Mouse (Mus musculus) bone marrow macrophage, adult 2 months (primary cell): ENCODE measurements around the gene Gm49776. TPM values are rescaled to one million over a fixed set of nuclear protein-coding genes. Genes with fewer than 3 reads are reported as not detected.

ENCODE experiments used
- H3K27ac ChIP-seq: 2 replicates; pipeline ENCODE4 v1.5.1; 2012; ENCODE audit warnings: low read depth, low read length; ENCODE audit not compliant: insufficient read depth
- H3K4me1 ChIP-seq: 2 replicates; pipeline ENCODE4 v1.6.1; 2012; ENCODE audit warnings: low read length; ENCODE audit not compliant: control insufficient read depth, insufficient read depth
- H3K4me3 ChIP-seq: 2 replicates; pipeline ENCODE4 v1.5.1; 2012; ENCODE audit warnings: mild to moderate bottlenecking, low read length, moderate library complexity; ENCODE audit not compliant: insufficient read depth
- CTCF ChIP-seq: IDR thresholded peaks from 2 replicates; pipeline ENCODE4 v1.5.1; 2012; ENCODE audit warnings: low read depth, mild to moderate bottlenecking, low read length, moderate library complexity
- POLR2A ChIP-seq: IDR thresholded peaks from 2 replicates; pipeline ENCODE4 v1.6.1; 2012; ENCODE audit warnings: mild to moderate bottlenecking, low read depth, low read length, borderline replicate concordance
- polyA plus RNA-seq: library from polyadenylated mRNA; stranded (reverse); fragments of >200 nt; gene quantifications from 2 replicates; pipeline ENCODE4 v1.2.4, GENCODE M21; 2012; ENCODE audit not compliant: missing spikeins, insufficient read depth, insufficient read length

The Gm49776 gene
- polyA plus RNA-seq, 1 experiment = 5.3 TPM

GRCm38 (mm10) chr16:18250828-18251790 is 7.0 kb downstream of the Gm49776 start:
- no peak for TF ChIP-seq CTCF
- no peak for TF ChIP-seq POLR2A
- peak overlapping the region; percentile 26 for H3K4me3 ChIP-seq
- H3K4me1 ChIP-seq = peaks cover 21% of the 10 kb centered on the region
- no peak overlapping the region for H3K27ac ChIP-seq

GRCm38 (mm10) chr16:18250231-18250630 is 7.9 kb downstream of the Gm49776 start:
- TF ChIP-seq CTCF (no peak), POLR2A (no peak)
- Histone ChIP-seq H3K4me1 (peaks cover 21% of the 10 kb centered on the region), H3K4me3 (peak overlapping the region; percentile 89), H3K27ac (no peak overlapping the region)

- peaks cover 21% of the 10 kb centered on the region for H3K4me1 ChIP-seq
Observed at GRCm38 (mm10) chr16:18249364-18249967, 8.7 kb downstream of the Gm49776 start.

GRCm38 (mm10) chr16:18248433-18249363 is 9.4 kb downstream of the Gm49776 start, which contains the start of the genes Trmt2a and Ranbp1:
Gene Trmt2a, plus strand, starts transcription at chr16:18248679.
Gene Ranbp1, minus strand, starts transcription at chr16:18248732.
- 0 out of 2 replicates have a peak, but pooled peaks have one; percentile 7 for TF ChIP-seq CTCF
- TF ChIP-seq POLR2A = no peak; the same call in 1 of the 2 replicates
- Histone ChIP-seq H3K4me3 (peak within 1 kb of the TSS; percentile 99), H3K4me1 (peaks cover 21% of the 10 kb centered on the region), H3K27ac (peak within 1 kb of the TSS; percentile 88)

More at GRCm38 (mm10) chr16:18249364-18249967, 8.7 kb downstream of the Gm49776 start:
- peak overlapping the region; percentile 89 for H3K4me3 ChIP-seq
- no peak for TF ChIP-seq CTCF
- TF ChIP-seq POLR2A = 0 out of 2 replicates have a peak, but pooled peaks have one; percentile 29
- peak overlapping the region; percentile 88 for H3K27ac ChIP-seq

GRCm38 (mm10) chr16:18247521-18248399 is 10.4 kb downstream of the Gm49776 start:
- H3K4me1 ChIP-seq = peaks cover 21% of the 10 kb centered on the region
- H3K27ac ChIP-seq = peak overlapping the region; percentile 55
- TF ChIP-seq POLR2A (no peak), CTCF (no peak)
- H3K4me3 ChIP-seq = peak overlapping the region; percentile 99

- H3K27ac ChIP-seq = no peak overlapping the region
- H3K4me1 ChIP-seq = peaks cover 2% of the 10 kb centered on the region
- no peak for TF ChIP-seq CTCF
- no peak for TF ChIP-seq POLR2A
Observed at GRCm38 (mm10) chr16:18241581-18241980, 16.5 kb downstream of the Gm49776 start.

GRCm38 (mm10) chr16:18236676-18237501 is 21.2 kb downstream of the Gm49776 start:
- TF ChIP-seq CTCF (no peak), POLR2A (no peak)
- H3K27ac ChIP-seq = no peak overlapping the region
- 0 out of 2 replicates have a peak, but pooled peaks cover 4% of the 10 kb centered on the region for H3K4me1 ChIP-seq
- no peak overlapping the region for H3K4me3 ChIP-seq

More at GRCm38 (mm10) chr16:18241581-18241980, 16.5 kb downstream of the Gm49776 start:
- no peak overlapping the region for H3K4me3 ChIP-seq

GRCm38 (mm10) chr16:18235389-18236065 is 22.6 kb downstream of the Gm49776 start:
- Histone ChIP-seq H3K4me1 (0 out of 2 replicates have a peak, but pooled peaks cover 4% of the 10 kb centered on the region), H3K4me3 (peak overlapping the region; percentile 73), H3K27ac (no peak overlapping the region)
- TF ChIP-seq CTCF = no peak
- TF ChIP-seq POLR2A = no peak
